Mouse (Mus musculus) layer of hippocampus, adult 2 months (tissue): ENCODE results near the gene Gm17364. TPM values are rescaled to one million over a fixed set of nuclear protein-coding genes. Genes with fewer than 3 reads are reported as not detected.

Source experiments
- DNase-seq, 2 experiments: peaks; one replicate each; pipeline ENCODE4 v3.0.0; 2022; ENCODE audit warnings: low spot score in 2 of 2
- H3K27ac ChIP-seq: fragments of 200-600 bp; 2 replicates; pipeline ENCODE4 v1.8.1; 2022
- H3K4me3 ChIP-seq: fragments of 200-600 bp; 2 replicates; pipeline ENCODE4 v1.8.1; 2022; ENCODE audit warnings: mild to moderate bottlenecking
- CTCF ChIP-seq: fragments of 200-600 bp; conservative IDR thresholded peaks from 2 replicates; pipeline ENCODE4 v1.8.1; 2022; ENCODE audit warnings: antibody characterized with exemption, mild to moderate bottlenecking, moderate library complexity
- long read RNA-seq, 2 experiments: library from polyadenylated mRNA; stranded (forward); transcript quantifications; one replicate each; pipeline ENCODE4 v2.0.0; 2021; ENCODE audit warnings: borderline mapping rate in 2 of 2
- total RNA-seq, 2 experiments: library from RNA; stranded (reverse); gene quantifications; 2 replicates each; pipeline ENCODE4 v1.2.3; 2021

The Gm17364 gene
- not detected for total RNA-seq
- long read RNA-seq, experiment 1, partial matches to known transcripts, result 0 of 5 reads
- long read RNA-seq, experiment 1, other reads (novel, unspliced or antisense), result 5 of 5 reads
- long read RNA-seq, experiment 2, partial matches to known transcripts, result 0 of 1 reads
- long read RNA-seq, experiment 2, other reads (novel, unspliced or antisense), result 1 of 1 reads

GRCm38 (mm10) chr13:41273927-41274650 is at the start of gene Gm17364:
TSS of gene Gm17364 (minus strand) at chr13:41273977.
- TF ChIP-seq CTCF, result no peak
- H3K4me3 ChIP-seq, result no peak within 1 kb of the TSS

GRCm38 (mm10) chr13:41321433-41321832 is 47.7 kb upstream of the Gm17364 start:
- TF ChIP-seq CTCF, result no peak
- Histone ChIP-seq H3K27ac (peak overlapping the region; percentile 49; the same call in 1 of the 2 replicates), H3K4me3 (no peak overlapping the region; the same call in 1 of the 2 replicates)

More at GRCm38 (mm10) chr13:41273927-41274650, at the start of gene Gm17364:
- peak within 1 kb of the TSS; percentile 6 for H3K27ac ChIP-seq
- DNase-seq, result no peak

GRCm38 (mm10) chr13:41320749-41321148 is 47.0 kb upstream of the Gm17364 start:
- peak overlapping the region; percentile 49; the same call in 1 of the 2 replicates for H3K27ac ChIP-seq
- no peak for DNase-seq
- H3K4me3 ChIP-seq, result no peak overlapping the region
- TF ChIP-seq CTCF, result no peak

More at GRCm38 (mm10) chr13:41321433-41321832, 47.7 kb upstream of the Gm17364 start:
- no peak for DNase-seq

GRCm38 (mm10) chr13:41302716-41303115 is 28.9 kb upstream of the Gm17364 start:
- TF ChIP-seq CTCF, result peak; percentile 91
- peak; percentile 77 to 88 for DNase-seq
- Histone ChIP-seq H3K27ac (no peak overlapping the region), H3K4me3 (no peak overlapping the region)

DNA sequence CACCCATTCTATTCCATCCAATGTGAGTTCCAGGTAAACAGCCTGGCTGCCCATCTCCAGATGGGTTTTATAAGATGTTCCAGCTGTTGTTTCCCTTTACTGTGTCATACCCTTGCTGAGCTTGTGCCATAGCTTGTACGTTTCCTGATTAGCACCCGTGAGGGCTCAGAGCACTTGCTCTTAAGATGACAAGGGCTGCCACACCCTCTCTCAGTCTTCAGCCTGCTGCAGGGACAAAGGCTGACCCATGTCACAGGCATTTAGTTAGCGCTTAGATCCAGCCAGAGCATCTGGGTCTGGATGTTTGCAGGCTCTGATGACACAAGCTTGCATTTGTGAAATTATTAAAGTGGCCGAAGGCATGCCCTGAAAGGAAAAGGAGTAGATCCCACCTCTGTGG is 26.3 kb upstream of the Gm17364 start:
- DNase-seq, result no peak
- no peak for TF ChIP-seq CTCF

GRCm38 (mm10) chr13:41298996-41299395 is 25.2 kb upstream of the Gm17364 start:
- Histone ChIP-seq H3K4me3 (no peak overlapping the region), H3K27ac (no peak overlapping the region)
- no peak for TF ChIP-seq CTCF
- DNase-seq, result no peak

More for the DNA sequence above, 26.3 kb upstream of the Gm17364 start:
- Histone ChIP-seq H3K27ac (no peak overlapping the region), H3K4me3 (no peak overlapping the region)

DNA sequence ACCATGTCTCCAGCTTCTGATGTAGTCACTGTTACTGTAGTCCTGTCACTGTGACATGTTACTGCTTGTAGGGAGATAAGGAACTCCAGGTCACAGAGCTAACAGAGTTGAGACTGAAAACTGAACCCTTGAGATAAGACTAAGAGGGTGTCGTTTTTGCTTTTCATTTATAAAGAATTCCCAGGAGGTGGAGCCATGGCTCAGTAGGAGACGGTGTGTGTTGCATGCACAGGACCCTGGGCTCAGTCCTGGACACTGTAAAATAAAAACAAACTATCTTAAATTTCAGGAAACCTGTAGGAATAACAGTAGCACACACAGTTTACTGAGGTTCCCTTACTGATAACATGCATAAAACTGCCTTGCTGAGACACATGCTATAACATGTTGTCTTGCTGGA is 24.8 kb upstream of the Gm17364 start:
- Histone ChIP-seq H3K27ac (no peak overlapping the region), H3K4me3 (no peak overlapping the region)
- TF ChIP-seq CTCF, result no peak
- no peak for DNase-seq

DNA sequence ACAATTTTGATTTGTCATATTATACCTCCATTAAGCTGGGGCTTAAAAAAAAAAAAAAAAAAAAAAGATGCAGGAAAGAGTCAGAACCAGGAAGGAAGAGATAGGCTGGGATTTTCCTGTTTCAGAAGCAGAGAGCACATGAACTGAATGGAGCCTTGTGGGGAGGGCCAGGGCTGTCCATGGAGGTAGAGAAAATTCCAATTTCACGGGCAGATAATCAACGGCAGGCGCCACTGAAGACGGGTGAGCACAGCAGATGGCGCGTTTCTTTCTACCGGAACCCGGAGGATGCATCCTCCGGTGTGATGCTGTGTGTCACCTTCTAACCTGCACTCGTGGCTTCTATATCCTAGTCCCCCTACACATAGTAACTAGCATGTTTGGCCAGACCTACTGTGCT is 22.6 kb upstream of the Gm17364 start:
- DNase-seq, result no peak
- H3K27ac ChIP-seq, result no peak overlapping the region
- H3K4me3 ChIP-seq, result no peak overlapping the region
- no peak for TF ChIP-seq CTCF

- H3K27ac ChIP-seq, result no peak overlapping the region
These were observed 22.1 kb upstream of the Gm17364 start for GRCm38 (mm10) chr13:41295886-41296285.

DNA sequence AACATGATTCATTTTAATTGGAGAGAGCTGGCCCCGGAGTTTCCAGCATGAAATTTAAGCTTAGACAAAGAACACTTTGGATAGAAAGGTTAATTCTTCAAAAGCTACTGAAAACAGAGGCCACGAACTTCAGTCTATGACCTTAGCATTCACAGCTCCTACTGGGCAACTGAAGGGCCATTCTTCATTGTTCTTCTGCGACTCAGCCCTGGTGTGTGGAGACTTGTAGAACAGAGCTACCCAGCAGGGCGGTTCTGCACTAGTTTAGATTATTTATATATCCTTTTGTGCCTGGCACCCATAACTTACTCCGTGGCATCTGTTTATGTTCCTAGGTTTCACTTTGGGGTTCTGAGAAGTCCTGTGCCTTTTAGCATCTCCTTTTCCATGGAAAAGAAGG is 19.8 kb upstream of the Gm17364 start:
- no peak for DNase-seq
- no peak for TF ChIP-seq CTCF
- H3K27ac ChIP-seq, result no peak overlapping the region
- no peak overlapping the region for H3K4me3 ChIP-seq

More at GRCm38 (mm10) chr13:41295886-41296285, 22.1 kb upstream of the Gm17364 start:
- DNase-seq, result no peak
- no peak for TF ChIP-seq CTCF
- no peak overlapping the region for H3K4me3 ChIP-seq

- TF ChIP-seq CTCF, result no peak
- no peak overlapping the region for H3K27ac ChIP-seq
- no peak overlapping the region for H3K4me3 ChIP-seq
- no peak for DNase-seq
These were observed 17.7 kb upstream of the Gm17364 start for GRCm38 (mm10) chr13:41291466-41291974.

DNA sequence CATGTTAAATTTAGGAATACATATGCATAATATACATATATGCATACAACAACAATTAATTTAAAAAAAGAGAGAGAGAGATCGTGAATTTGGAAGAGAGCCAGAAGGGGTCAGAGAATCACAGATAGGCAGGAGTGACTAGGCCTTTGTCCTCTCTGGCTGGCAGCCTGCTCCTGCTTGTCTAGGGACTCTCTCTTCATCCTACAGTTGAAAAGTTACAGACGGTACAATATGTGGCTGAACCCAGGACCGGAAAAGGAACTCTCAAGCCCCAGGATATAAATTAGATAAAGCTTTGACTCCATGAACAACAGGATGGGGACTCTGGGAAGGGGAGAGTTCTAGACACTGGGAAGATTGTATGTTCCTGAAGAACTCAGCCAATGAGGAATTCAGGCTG is 12.5 kb upstream of the Gm17364 start:
- no peak for TF ChIP-seq CTCF
- H3K4me3 ChIP-seq, result no peak overlapping the region
- H3K27ac ChIP-seq, result no peak overlapping the region
- DNase-seq, result no peak

GRCm38 (mm10) chr13:41285448-41285847 is 11.7 kb upstream of the Gm17364 start:
- no peak for DNase-seq
- no peak overlapping the region for H3K4me3 ChIP-seq
- TF ChIP-seq CTCF, result no peak
- no peak overlapping the region for H3K27ac ChIP-seq
